Mouse (Mus musculus): Measurements from ENCODE around the gene Fam208a. TPM values are rescaled to one million over a fixed set of nuclear protein-coding genes. Genes with fewer than 3 reads are reported as not detected.
A peak's percentile ranks its signal among the peaks of the same experiment; 100 is the strongest.

Gene Fam208a
- polyA plus RNA-seq, 1 experiment from 2014 or later, result 22.8 TPM

DNA sequence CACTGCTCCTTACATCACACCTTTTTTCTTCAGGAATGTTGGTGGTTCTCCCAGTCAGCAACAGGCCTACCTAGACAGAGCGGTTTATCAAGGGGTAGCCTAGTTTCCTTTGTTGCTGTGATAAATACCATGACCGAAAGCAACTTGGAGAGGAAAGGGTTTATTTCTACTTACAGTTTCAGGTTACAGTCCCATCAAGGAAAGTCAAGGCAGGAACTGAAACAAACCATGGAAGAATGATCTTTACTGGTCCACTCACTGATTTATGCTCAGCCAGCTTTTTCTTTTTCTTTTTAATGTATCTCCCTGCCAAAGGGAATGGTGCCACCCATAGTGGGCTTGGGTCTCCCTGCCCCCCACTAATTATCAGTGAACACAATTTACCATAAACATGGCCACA, 22.7 kb upstream of the Fam208a start:
- no peaks in the 10 kb centered on the region; the same call in 1 of the 2 replicates for H3K9me3 ChIP-seq (ENCODE audit: control insufficient read depth, low read depth, low read length)
- no peaks in the 10 kb centered on the region for H3K4me1 ChIP-seq (ENCODE audit: control insufficient read depth, insufficient read depth, low read length)
- ATAC-seq (ENCODE audit: insufficient number of reproducible peaks, insufficient read depth, low FRiP score, low read depth), result no peak
- H3K9ac ChIP-seq (replicated peaks; ENCODE audit: low read depth, low read length), result no peak overlapping the region
- H3K4me2 ChIP-seq (replicated peaks; ENCODE audit: low read depth, low read length), result no peak overlapping the region
- H3K4me3 ChIP-seq (ENCODE audit: low read depth, low read length), result no peak overlapping the region
- 97% methylated on average over 2 of the region's 2 CpGs for WGBS
- no peaks in the 10 kb centered on the region for H3K27me3 ChIP-seq (ENCODE audit: control insufficient read depth, insufficient read depth, low read length)
- no peak overlapping the region for H3K27ac ChIP-seq (ENCODE audit: low read length)
- H3K36me3 ChIP-seq (ENCODE audit: control insufficient read depth, insufficient read depth, low read length), result no peaks in the 10 kb centered on the region

DNA sequence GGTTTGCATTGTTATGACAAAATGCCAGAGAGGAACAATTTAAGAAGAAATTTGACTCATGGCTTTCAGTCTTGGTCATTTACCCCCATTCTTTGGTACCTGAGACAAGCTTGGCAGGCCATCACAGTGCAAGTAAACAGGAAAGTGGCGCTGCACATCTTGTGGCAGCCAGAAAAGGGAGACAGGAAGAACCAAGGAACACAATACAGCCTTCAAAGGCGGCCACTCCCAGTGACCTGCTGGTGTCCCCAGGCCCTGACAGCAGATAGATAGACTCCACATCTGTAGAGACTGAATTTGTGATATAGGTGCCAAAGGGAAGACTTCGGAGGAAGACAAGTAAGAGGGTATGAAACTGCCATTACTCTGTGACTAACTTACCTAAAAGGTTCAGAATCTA, 20.4 kb upstream of the Fam208a start:
- Histone ChIP-seq H3K4me2 (replicated peaks; ENCODE audit: low read depth, low read length) (no peak overlapping the region), H3K9ac (replicated peaks; ENCODE audit: low read depth, low read length) (no peak overlapping the region), H3K27me3 (ENCODE audit: control insufficient read depth, insufficient read depth, low read length) (no peaks in the 10 kb centered on the region), H3K4me3 (ENCODE audit: low read depth, low read length) (no peak overlapping the region), H3K9me3 (ENCODE audit: control insufficient read depth, low read depth, low read length) (no peaks in the 10 kb centered on the region; the same call in 1 of the 2 replicates), H3K27ac (ENCODE audit: low read length) (no peak overlapping the region), H3K36me3 (ENCODE audit: control insufficient read depth, insufficient read depth, low read length) (no peaks in the 10 kb centered on the region), H3K4me1 (ENCODE audit: control insufficient read depth, insufficient read depth, low read length) (no peaks in the 10 kb centered on the region)
- no peak for ATAC-seq (ENCODE audit: insufficient number of reproducible peaks, insufficient read depth, low FRiP score, low read depth)
- 83% methylated on average over 3 of the region's 3 CpGs for WGBS

- Histone ChIP-seq H3K4me2 (replicated peaks; ENCODE audit: low read depth, low read length) (no peak overlapping the region), H3K9ac (replicated peaks; ENCODE audit: low read depth, low read length) (no peak overlapping the region), H3K4me1 (ENCODE audit: control insufficient read depth, insufficient read depth, low read length) (no peaks in the 10 kb centered on the region), H3K36me3 (ENCODE audit: control insufficient read depth, insufficient read depth, low read length) (no peaks in the 10 kb centered on the region), H3K9me3 (ENCODE audit: control insufficient read depth, low read depth, low read length) (no peaks in the 10 kb centered on the region; the same call in 1 of the 2 replicates), H3K27me3 (ENCODE audit: control insufficient read depth, insufficient read depth, low read length) (no peaks in the 10 kb centered on the region), H3K27ac (ENCODE audit: low read length) (no peak overlapping the region), H3K4me3 (ENCODE audit: low read depth, low read length) (no peak overlapping the region)
- no peak for ATAC-seq (ENCODE audit: insufficient number of reproducible peaks, insufficient read depth, low FRiP score, low read depth)
- WGBS, result 76% methylated on average over 3 of the region's 3 CpGs
Measured at GRCm38 (mm10) chr14:27409662-27410061, 19.0 kb upstream of the Fam208a start.

- no peak overlapping the region for H3K4me2 ChIP-seq (replicated peaks; ENCODE audit: low read depth, low read length)
- ATAC-seq (ENCODE audit: insufficient number of reproducible peaks, insufficient read depth, low FRiP score, low read depth), result no peak
- H3K9ac ChIP-seq (replicated peaks; ENCODE audit: low read depth, low read length), result no peak overlapping the region
- 75% methylated on average over 7 of the region's 7 CpGs for WGBS
- no peaks in the 10 kb centered on the region for H3K36me3 ChIP-seq (ENCODE audit: control insufficient read depth, insufficient read depth, low read length)
- no peaks in the 10 kb centered on the region for H3K9me3 ChIP-seq (ENCODE audit: control insufficient read depth, low read depth, low read length)
- no peaks in the 10 kb centered on the region for H3K4me1 ChIP-seq (ENCODE audit: control insufficient read depth, insufficient read depth, low read length)
- H3K27ac ChIP-seq (ENCODE audit: low read length), result no peak overlapping the region
- no peaks in the 10 kb centered on the region for H3K27me3 ChIP-seq (ENCODE audit: control insufficient read depth, insufficient read depth, low read length)
- H3K4me3 ChIP-seq (ENCODE audit: low read depth, low read length), result no peak overlapping the region
Measured at GRCm38 (mm10) chr14:27411492-27411891, 17.1 kb upstream of the Fam208a start.

- no peak overlapping the region for H3K4me3 ChIP-seq (ENCODE audit: low read depth, low read length)
- 82% methylated on average over 8 of the region's 8 CpGs for WGBS
- no peak overlapping the region for H3K9ac ChIP-seq (replicated peaks; ENCODE audit: low read depth, low read length)
- no peak overlapping the region for H3K27ac ChIP-seq (ENCODE audit: low read length)
- no peaks in the 10 kb centered on the region for H3K4me1 ChIP-seq (ENCODE audit: control insufficient read depth, insufficient read depth, low read length)
- no peaks in the 10 kb centered on the region for H3K9me3 ChIP-seq (ENCODE audit: control insufficient read depth, low read depth, low read length)
- ATAC-seq (ENCODE audit: insufficient number of reproducible peaks, insufficient read depth, low FRiP score, low read depth), result no peak
- H3K27me3 ChIP-seq (ENCODE audit: control insufficient read depth, insufficient read depth, low read length), result no peaks in the 10 kb centered on the region
- H3K4me2 ChIP-seq (replicated peaks; ENCODE audit: low read depth, low read length), result no peak overlapping the region
- no peaks in the 10 kb centered on the region for H3K36me3 ChIP-seq (ENCODE audit: control insufficient read depth, insufficient read depth, low read length)
Measured at GRCm38 (mm10) chr14:27412699-27413098, 15.9 kb upstream of the Fam208a start.

GRCm38 (mm10) chr14:27413961-27414360, 14.7 kb upstream of the Fam208a start:
- 32% methylated on average over 4 of the region's 4 CpGs for whole genome bisulfite sequencing
- Histone ChIP-seq H3K36me3 (ENCODE audit: control insufficient read depth, insufficient read depth, low read length) (no peaks in the 10 kb centered on the region), H3K4me3 (ENCODE audit: low read depth, low read length) (no peak overlapping the region), H3K27me3 (ENCODE audit: control insufficient read depth, insufficient read depth, low read length) (no peaks in the 10 kb centered on the region), H3K27ac (ENCODE audit: low read length) (no peak overlapping the region), H3K9me3 (ENCODE audit: control insufficient read depth, low read depth, low read length) (no peaks in the 10 kb centered on the region), H3K4me2 (replicated peaks; ENCODE audit: low read depth, low read length) (no peak overlapping the region), H3K4me1 (ENCODE audit: control insufficient read depth, insufficient read depth, low read length) (no peaks in the 10 kb centered on the region), H3K9ac (replicated peaks; ENCODE audit: low read depth, low read length) (no peak overlapping the region)
- no peak for ATAC-seq (ENCODE audit: insufficient number of reproducible peaks, insufficient read depth, low FRiP score, low read depth)

DNA sequence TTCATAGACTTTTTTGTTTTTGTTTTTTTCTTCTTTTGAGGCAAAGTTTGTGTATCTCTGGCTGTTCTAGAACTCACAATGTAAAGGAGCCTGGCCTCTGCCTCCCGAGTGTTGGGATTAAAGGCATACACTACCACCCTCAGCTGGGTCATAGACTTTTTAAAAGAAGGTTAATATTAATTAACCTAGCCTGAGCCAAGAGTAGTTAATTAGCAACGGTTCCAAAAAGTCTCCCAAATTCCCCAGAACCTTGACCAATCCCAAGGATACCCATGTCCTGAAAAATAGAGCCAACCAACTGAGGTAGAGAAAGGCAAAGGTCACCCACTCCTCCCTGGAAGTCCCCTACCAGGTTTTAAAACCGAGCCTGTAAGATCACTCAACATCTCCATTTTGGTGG, 7.8 kb upstream of the Fam208a start:
- H3K4me3 ChIP-seq (ENCODE audit: low read depth, low read length), result no peak overlapping the region
- no peaks in the 10 kb centered on the region for H3K4me1 ChIP-seq (ENCODE audit: control insufficient read depth, insufficient read depth, low read length)
- 71% methylated on average over 3 of the region's 3 CpGs for WGBS

GRCm38 (mm10) chr14:27422301-27422700, 6.3 kb upstream of the Fam208a start:
- Histone ChIP-seq H3K27me3 (ENCODE audit: control insufficient read depth, insufficient read depth, low read length) (no peaks in the 10 kb centered on the region), H3K9me3 (ENCODE audit: control insufficient read depth, low read depth, low read length) (peaks cover under 1% of the 10 kb centered on the region; the same call in 1 of the 2 replicates), H3K9ac (replicated peaks; ENCODE audit: low read depth, low read length) (no peak overlapping the region), H3K27ac (ENCODE audit: low read length) (no peak overlapping the region), H3K4me1 (ENCODE audit: control insufficient read depth, insufficient read depth, low read length) (no peaks in the 10 kb centered on the region), H3K36me3 (ENCODE audit: control insufficient read depth, insufficient read depth, low read length) (no peaks in the 10 kb centered on the region), H3K4me2 (replicated peaks; ENCODE audit: low read depth, low read length) (no peak overlapping the region), H3K4me3 (ENCODE audit: low read depth, low read length) (no peak overlapping the region)
- no peak for ATAC-seq (ENCODE audit: insufficient number of reproducible peaks, insufficient read depth, low FRiP score, low read depth)
- WGBS, result 82% methylated on average over 1 of the region's 1 CpGs

More for the DNA sequence above, 7.8 kb upstream of the Fam208a start:
- Histone ChIP-seq H3K27me3 (ENCODE audit: control insufficient read depth, insufficient read depth, low read length) (no peaks in the 10 kb centered on the region), H3K36me3 (ENCODE audit: control insufficient read depth, insufficient read depth, low read length) (no peaks in the 10 kb centered on the region), H3K9me3 (ENCODE audit: control insufficient read depth, low read depth, low read length) (no peaks in the 10 kb centered on the region), H3K27ac (ENCODE audit: low read length) (no peak overlapping the region), H3K9ac (replicated peaks; ENCODE audit: low read depth, low read length) (no peak overlapping the region), H3K4me2 (replicated peaks; ENCODE audit: low read depth, low read length) (no peak overlapping the region)
- ATAC-seq (ENCODE audit: insufficient number of reproducible peaks, insufficient read depth, low FRiP score, low read depth), result no peak

DNA sequence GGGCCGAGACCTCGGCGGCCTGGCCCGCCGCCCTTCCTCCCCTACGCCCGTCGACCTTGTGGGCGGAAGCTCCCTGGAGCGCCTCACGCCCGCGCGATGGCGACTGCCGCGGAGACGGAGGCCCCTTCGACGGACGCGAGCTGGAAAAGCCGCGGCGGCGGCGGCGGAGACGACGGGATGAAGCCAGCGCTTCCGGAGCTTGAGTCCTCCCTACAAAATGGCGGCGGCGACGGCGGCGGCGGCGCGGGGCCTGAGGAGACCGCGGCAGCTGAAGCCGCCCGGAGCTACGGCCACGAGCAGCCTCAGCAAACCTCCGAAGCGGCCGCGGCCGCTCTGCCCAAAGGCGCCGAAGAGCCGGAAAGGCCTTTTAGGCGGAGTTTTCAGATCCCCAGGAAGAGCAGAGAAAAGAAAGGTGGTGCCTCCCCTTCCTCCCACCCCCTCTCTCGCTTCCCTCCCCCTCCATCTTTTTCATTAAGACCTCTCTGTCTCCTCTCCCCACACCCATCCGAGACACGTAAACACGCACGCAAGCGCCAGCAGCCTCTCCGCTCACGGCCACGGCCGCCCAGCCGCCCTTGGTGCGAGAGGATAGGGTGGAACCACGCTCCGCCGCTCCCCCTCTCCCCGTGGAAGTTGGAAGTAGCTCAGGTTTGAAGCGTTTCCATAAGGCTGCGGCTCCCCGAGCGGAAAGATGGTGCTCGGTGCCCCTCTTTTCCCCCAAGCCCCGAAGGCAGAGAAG, 508 bp downstream of the Fam208a start:
- ATAC-seq (ENCODE audit: insufficient number of reproducible peaks, insufficient read depth, low FRiP score, low read depth), result peak; percentile 84
- H3K4me3 ChIP-seq (ENCODE audit: low read depth, low read length), result peak overlapping the region; percentile 52
- H3K36me3 ChIP-seq (ENCODE audit: control insufficient read depth, insufficient read depth, low read length), result no peaks in the 10 kb centered on the region; the same call in 1 of the 2 replicates

More for the DNA sequence above, 508 bp downstream of the Fam208a start:
- under 1% methylated on average over 75 of the region's 78 CpGs for WGBS
- no peaks in the 10 kb centered on the region for H3K27me3 ChIP-seq (ENCODE audit: control insufficient read depth, insufficient read depth, low read length)
- H3K27ac ChIP-seq (ENCODE audit: low read length), result peak overlapping the region; percentile 99
- H3K9ac ChIP-seq (replicated peaks; ENCODE audit: low read depth, low read length), result peak overlapping the region; percentile 81
- peak overlapping the region; percentile 66 for H3K4me2 ChIP-seq (replicated peaks; ENCODE audit: low read depth, low read length)
- H3K9me3 ChIP-seq (ENCODE audit: control insufficient read depth, low read depth, low read length), result peaks cover 11% of the 10 kb centered on the region
- no peaks in the 10 kb centered on the region for H3K4me1 ChIP-seq (ENCODE audit: control insufficient read depth, insufficient read depth, low read length)
